Mouse (Mus musculus): ENCODE results near the gene Lcmt1.

Gene Lcmt1

DNA sequence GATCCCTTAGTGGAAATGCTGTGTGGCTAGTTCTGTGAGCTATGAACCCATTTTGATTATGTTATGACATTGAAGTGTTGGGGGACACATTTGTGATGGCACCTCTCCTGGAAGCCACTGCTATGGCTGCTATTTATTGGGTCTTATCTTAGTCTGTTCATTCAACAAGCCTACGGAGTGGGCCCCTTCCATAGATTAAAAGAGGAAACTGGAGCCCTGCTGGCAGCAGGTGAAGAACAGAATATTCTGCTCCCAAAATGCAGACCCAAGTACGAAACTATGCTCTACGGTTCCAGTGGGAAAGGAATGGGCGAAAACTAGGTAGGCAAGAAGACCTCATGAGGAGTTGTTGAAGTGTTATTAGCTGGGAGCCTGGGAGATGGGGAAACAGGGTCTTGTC, 88.7 kb downstream of the Lcmt1 start:
- DNase-seq (ENCODE audit: low spot score) = no peak

DNA sequence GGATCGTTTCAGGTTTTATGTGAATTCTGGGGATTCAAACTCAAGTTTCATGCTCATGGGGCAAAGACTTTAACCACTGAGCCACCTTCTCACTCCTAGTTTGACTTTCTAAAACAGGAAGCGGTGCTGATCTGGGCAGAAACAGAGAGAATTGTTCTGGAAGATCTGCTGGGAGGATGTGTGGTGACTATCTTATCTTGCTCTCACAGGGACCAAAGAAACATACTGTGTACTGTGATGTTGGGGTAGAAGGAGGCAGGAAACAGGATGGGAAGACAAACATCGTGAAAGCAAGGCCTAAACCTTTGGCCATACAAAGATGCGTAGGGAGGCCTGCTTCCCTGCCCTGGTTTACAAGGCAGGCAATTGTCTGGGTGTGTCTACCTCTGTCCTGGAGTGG, 89.7 kb downstream of the Lcmt1 start:
- no peak for DNase-seq (ENCODE audit: low spot score)

DNA sequence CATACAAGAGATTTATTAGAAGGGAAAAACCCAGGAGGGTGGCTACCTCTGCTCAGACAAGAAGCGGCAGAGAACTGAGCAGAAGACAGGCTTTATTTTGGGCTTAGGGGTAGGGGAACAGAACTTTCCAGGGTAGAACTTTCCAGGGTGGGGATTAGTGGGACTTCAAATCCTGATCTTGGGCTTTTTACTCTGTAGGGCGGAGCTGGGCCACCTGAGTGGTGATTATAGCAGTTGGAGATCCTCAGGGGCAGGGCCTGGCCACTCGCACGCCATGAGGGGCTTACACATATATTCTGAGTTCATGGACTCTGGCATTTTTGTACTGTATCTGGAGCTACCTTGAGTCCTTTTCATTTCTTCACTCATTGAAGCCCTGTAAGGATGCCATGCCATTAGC, 91.7 kb downstream of the Lcmt1 start:
- no peak for DNase-seq (ENCODE audit: low spot score)

DNA sequence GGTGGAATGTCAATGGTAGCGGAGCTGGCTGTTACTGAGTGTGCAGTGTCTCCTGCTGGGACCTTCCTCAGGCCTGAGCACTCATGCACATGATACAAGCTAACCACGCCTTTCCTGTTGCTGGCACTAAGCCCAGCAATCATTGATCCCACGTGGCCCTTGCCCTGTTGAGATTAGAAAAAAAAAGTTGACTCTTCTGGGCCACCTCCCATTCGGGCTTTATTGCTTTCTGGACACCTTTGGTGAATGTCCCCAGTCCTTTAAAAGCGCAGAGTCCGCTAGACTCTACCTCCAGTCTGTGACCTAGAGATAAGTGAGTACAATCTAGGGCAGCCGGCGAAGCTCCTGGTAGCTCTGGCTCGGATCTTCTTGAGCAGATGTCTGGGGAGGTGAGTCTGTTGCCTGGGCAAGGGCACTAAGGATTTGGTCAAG, 92.5 kb downstream of the Lcmt1 start, which contains the start of gene Aqp8:
TSS of gene Aqp8 (plus strand) at position 222 of the 432 bp plus-strand sequence.
- DNase-seq (ENCODE audit: low spot score) = peak; percentile 55

DNA sequence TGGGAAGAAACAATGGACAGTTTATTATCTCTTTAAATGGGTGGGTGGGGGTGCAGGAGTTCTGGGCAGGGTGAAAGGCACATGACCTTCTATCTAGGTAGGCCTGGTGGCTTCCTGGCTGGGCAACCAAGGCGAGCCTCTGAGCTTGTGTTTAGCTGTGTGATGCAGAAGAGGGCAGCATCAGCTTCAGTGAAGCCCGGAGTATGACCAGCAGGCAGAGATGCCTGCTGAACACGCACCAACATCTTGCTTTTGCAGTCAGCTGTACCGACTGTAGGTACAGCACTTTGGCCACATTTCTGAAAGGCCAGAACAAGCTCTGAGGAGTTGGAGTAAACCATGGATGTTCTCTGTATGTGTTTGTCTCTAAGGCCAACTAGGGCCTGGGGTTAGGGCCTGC, 94.0 kb downstream of the Lcmt1 start:
- no peak for DNase-seq (ENCODE audit: low spot score)

DNA sequence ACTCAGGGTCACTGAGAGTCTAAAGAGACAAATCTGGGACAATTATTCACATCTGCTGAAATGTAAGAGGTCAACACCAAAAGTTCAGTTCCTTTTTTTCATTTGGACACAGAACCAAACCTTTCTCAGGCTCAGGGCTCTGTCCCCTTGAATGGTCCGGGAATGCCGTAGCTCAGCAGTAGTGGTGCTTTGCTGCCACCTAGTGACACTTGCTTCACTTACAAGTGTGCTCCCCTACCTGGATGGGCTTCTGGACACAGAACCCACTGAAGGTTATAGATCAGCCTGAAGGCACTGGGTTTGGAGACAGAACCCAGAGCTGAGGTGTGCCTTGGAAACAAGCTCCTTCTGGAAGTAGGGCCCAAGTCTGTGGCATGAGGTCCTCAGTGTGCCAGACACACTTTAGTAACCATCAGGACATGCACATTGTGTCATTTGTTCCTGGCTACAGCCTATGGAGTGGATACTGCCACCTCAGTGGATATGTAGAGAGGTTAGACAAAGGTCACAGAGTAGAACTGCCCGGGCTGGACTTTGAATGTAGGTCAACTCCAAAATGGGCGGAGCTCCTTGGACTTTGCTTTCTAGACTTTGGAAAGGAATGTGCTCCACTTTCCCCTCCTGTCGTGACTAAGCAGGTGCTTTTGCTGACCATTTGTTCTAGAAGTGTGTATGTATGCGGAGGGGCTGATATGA, 96.3 kb downstream of the Lcmt1 start:
- DNase-seq (ENCODE audit: low spot score) = peak; percentile 64

DNA sequence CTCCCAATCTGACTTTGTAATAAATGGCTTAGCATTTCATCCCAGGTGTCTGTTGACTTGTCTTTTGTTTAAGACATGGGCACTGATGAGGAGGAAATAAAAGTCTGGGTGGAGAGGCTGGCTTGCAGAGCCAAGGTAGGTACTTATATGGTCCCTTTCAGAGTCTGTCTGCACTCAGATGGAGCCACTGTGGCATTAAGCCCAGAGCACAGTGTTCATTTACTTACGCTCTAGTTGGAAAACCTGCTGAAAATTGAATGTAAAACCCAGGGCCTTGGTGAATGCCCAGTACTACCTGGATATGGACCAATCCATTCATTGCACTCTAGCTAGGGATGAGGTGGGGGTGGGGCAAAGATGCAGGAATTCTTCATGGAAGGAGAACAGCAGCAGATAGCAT, 98.4 kb downstream of the Lcmt1 start:
- no peak for DNase-seq (ENCODE audit: low spot score)
